Mouse (Mus musculus) lung, embryonic 14.5 days (tissue): ENCODE results near the gene Grik4. TPM values are rescaled to one million over a fixed set of nuclear protein-coding genes. Genes with fewer than 3 reads are reported as not detected.

Source experiments
- ATAC-seq: fragments of 200-750 bp; cut with Nextera tagmentation; 2 replicates; pipeline ENCODE4 v1.8.0; 2017; ENCODE audit warnings: mild to moderate bottlenecking, moderate TSS enrichment, moderate library complexity; ENCODE audit not compliant: insufficient read depth
- DNase-seq: peaks from one replicate; pipeline ENCODE4 v3.0.0-alpha.2; 2015
- H3K27ac ChIP-seq: fragments of 300-500 bp; sonication (generic); 2 replicates; pipeline ENCODE4 v1.5.1; 2014; ENCODE audit warnings: low read depth, mild to moderate bottlenecking, moderate library complexity
- H3K27me3 ChIP-seq: fragments of 300-500 bp; sonication (generic); 2 replicates; pipeline ENCODE4 v1.6.1; 2014; ENCODE audit warnings: low read length, control low read depth; ENCODE audit not compliant: insufficient read depth
- H3K36me3 ChIP-seq: fragments of 300-500 bp; sonication (generic); 2 replicates; pipeline ENCODE4 v1.6.1; 2014; ENCODE audit warnings: control low read depth; ENCODE audit not compliant: insufficient read depth
- H3K4me1 ChIP-seq: fragments of 300-500 bp; sonication (generic); 2 replicates; pipeline ENCODE4 v1.6.1; 2014; ENCODE audit warnings: antibody characterized with exemption, control low read depth; ENCODE audit not compliant: insufficient read depth
- H3K4me2 ChIP-seq: fragments of 300-500 bp; sonication (generic); 2 replicates; pipeline ENCODE4 v1.6.1; 2014; ENCODE audit warnings: mild to moderate bottlenecking
- H3K4me3 ChIP-seq: fragments of 300-500 bp; sonication (generic); 2 replicates; pipeline ENCODE4 v1.5.1; 2014; ENCODE audit warnings: low read depth, low read length
- H3K9ac ChIP-seq: fragments of 300-500 bp; sonication (generic); 2 replicates; pipeline ENCODE4 v1.6.1; 2014
- H3K9me3 ChIP-seq: fragments of 300-500 bp; sonication (generic); 2 replicates; pipeline ENCODE4 v1.6.1; 2016; ENCODE audit warnings: low read depth, low read length, control low read depth
- CTCF ChIP-seq: IDR thresholded peaks from 2 replicates; pipeline ENCODE4 v1.5.1; 2016; ENCODE audit warnings: antibody characterized with exemption, low read depth
- WGBS: fragments of 180-500 bp; shearing (Covaris S2); extraction: QIAGEN DNeasy Blood & Tissue Kit; methylation state at CpG from one replicate; pipeline ENCODE4 v1.1.7; 2014; 5-methylcytosine and 5-hydroxymethylcytosine counted together
- polyA plus RNA-seq: library from polyadenylated mRNA; unstranded; fragments of >200 nt; fragmentation: Nextera tagmentation; extraction: Ambion mirVana; gene quantifications from 2 replicates; pipeline ENCODE4 v1.2.1, GENCODE M21; 2014

The Grik4 gene
- polyA plus RNA-seq, 1 experiment from 2014 or later, result 2.2 TPM

DNA sequence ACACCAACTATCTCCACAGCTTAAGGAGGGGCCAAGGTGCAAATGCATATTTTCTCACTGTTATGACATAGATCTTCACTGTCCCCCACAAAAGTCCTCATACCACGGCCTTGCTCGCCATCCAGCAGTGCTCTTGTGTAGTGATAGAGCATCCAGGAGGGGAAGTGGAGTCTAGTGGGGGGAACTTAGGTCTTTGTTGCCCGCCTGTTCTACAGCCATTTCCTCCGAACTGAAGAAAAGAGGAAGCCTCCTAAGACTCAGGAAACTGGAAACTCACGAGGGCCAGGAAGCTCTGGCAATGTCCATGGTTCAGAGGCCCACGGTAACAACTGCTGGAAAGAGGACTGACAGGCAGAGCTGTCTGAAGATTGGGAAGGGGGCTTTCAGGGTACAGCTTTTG, 106.8 kb downstream of the Grik4 start:
- TF ChIP-seq CTCF, result no peak
- H3K4me2 ChIP-seq, result no peak overlapping the region
- no peaks in the 10 kb centered on the region for H3K9me3 ChIP-seq
- ATAC-seq, result no peak
- WGBS, result 50% methylated on average over 6 of the region's 6 CpGs
- no peaks in the 10 kb centered on the region for H3K27me3 ChIP-seq
- peak; percentile 44 for DNase-seq
- H3K36me3 ChIP-seq, result no peaks in the 10 kb centered on the region
- no peak overlapping the region for H3K4me3 ChIP-seq
- no peak overlapping the region for H3K9ac ChIP-seq
- H3K4me1 ChIP-seq, result peaks cover 12% of the 10 kb centered on the region; the same call in 1 of the 2 replicates
- no peak overlapping the region for H3K27ac ChIP-seq

DNA sequence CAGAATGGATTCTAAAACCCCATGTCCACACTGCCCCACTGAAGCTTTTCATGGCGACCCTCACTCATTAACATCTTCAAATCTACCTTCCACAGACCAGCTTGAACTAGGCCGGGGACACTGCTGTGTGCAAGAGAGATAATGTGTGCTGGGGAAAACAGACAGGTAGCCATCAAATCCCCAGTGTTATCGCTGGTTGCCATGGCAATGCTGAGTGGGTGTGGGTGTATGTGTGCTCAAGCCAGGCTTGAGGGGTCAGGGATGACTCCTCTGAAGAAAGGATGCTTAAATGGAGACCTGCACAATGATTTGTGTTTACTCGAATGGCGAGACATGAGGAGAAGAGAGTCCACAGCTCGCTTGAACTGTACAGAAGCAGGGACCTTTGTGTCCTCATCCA, 112.7 kb downstream of the Grik4 start:
- Histone ChIP-seq H3K36me3 (no peaks in the 10 kb centered on the region), H3K27me3 (no peaks in the 10 kb centered on the region), H3K4me2 (no peak overlapping the region), H3K4me3 (no peak overlapping the region), H3K4me1 (no peaks in the 10 kb centered on the region), H3K9ac (no peak overlapping the region), H3K9me3 (no peaks in the 10 kb centered on the region), H3K27ac (no peak overlapping the region)
- no peak for TF ChIP-seq CTCF
- ATAC-seq (no peak), DNase-seq (no peak)
- WGBS, result 63% methylated on average over 6 of the region's 6 CpGs

DNA sequence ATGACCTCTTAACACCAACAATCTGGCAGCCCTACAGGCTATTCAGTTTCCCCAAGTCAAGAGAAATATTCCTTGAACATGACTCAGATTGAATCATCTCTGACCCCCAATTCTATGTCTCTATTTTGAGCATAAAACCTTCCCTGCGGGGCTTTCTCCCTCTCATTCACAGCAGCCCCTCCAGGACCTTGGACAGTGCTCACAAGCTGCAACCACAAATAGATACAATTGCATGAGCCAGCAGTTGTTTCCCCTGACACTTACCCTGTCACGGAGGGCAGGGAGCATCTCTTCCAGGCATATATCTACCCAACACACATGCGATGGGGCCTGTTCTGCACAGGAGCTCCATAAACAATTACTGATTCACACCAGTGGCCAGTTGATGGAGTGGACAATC, 125.0 kb downstream of the Grik4 start:
- no peak overlapping the region for H3K9ac ChIP-seq
- ATAC-seq (no peak), DNase-seq (peak; percentile 72)
- no peaks in the 10 kb centered on the region for H3K27me3 ChIP-seq
- no peaks in the 10 kb centered on the region for H3K36me3 ChIP-seq
- no peak overlapping the region for H3K4me2 ChIP-seq
- no peaks in the 10 kb centered on the region for H3K4me1 ChIP-seq
- no peak overlapping the region for H3K27ac ChIP-seq
- no peak overlapping the region for H3K4me3 ChIP-seq
- no peak for TF ChIP-seq CTCF
- WGBS, result 44% methylated on average over 3 of the region's 3 CpGs
- no peaks in the 10 kb centered on the region for H3K9me3 ChIP-seq

DNA sequence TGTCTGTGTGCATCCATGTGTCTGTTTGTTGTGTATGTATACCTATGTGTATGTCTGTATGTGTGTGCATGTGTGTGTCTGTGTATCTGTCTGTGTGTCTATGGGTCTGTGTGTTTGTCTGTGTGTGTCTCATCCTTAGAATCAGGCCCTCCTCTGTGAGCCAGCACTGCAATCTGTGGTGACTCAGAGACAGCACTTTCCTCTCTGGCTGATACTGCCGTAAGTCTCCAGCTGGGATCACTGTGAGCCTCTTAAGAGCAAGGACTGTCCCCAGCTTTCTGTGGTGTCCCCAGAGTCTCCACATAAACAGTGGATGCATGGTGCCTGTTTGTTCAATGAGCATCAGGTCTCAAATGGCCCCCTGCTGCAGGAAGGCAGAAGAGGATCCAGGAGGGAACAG, 127.5 kb downstream of the Grik4 start:
- H3K27ac ChIP-seq, result no peak overlapping the region
- H3K4me1 ChIP-seq, result no peaks in the 10 kb centered on the region
- no peak overlapping the region for H3K4me3 ChIP-seq
- H3K9ac ChIP-seq, result no peak overlapping the region
- no peak overlapping the region for H3K4me2 ChIP-seq
- no peaks in the 10 kb centered on the region for H3K36me3 ChIP-seq
- no peak for TF ChIP-seq CTCF
- 71% methylated on average over 1 of the region's 1 CpGs for WGBS
- H3K27me3 ChIP-seq, result no peaks in the 10 kb centered on the region
- DNase-seq, result no peak
- no peaks in the 10 kb centered on the region; the same call in 1 of the 2 replicates for H3K9me3 ChIP-seq
- ATAC-seq, result no peak

DNA sequence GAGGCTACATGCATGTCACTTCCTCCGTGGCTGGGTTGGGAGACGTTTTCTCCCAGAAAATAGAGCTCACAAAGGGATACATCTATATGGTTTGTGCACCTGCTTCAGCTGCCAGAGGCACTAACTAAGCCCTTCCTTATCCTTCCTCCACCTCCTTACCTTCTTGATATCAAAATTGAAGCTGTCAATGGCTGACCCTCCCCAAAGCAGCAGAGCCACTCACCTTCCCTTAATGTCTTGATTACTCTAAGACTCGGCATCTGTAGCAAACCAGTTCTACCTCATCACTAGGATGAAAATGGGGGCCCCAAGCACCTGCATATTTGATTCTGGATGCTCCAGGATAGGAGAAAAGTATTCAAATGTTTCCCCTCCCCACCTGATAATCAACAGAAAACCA, 135.1 kb downstream of the Grik4 start:
- no peak for ATAC-seq
- Histone ChIP-seq H3K27me3 (no peaks in the 10 kb centered on the region; the same call in 1 of the 2 replicates), H3K9ac (no peak overlapping the region), H3K36me3 (no peaks in the 10 kb centered on the region), H3K9me3 (no peaks in the 10 kb centered on the region; the same call in 1 of the 2 replicates), H3K4me2 (no peak overlapping the region), H3K4me1 (no peaks in the 10 kb centered on the region), H3K4me3 (no peak overlapping the region), H3K27ac (no peak overlapping the region)
- no peak for DNase-seq
- 83% methylated on average over 3 of the region's 3 CpGs for WGBS
- no peak for TF ChIP-seq CTCF

DNA sequence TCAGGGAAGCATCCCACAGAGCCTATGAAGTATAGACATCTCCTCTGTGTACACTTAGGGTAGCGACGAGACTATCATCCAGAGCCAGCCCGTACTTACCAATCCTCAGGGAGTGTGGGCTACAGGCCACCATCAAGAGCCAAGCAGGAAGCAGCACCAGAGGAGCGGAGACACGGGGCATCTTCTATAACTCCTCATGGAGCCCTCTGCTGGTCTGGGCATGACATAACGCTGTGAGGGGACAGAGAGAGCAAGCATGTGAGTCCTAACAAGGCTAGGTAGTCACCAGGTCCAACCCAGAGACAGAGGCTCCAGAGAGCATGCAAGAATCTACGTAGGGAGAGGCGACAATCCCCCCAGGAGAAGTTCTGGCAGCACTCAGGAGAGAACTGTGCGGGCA, 135.9 kb downstream of the Grik4 start:
- Histone ChIP-seq H3K4me3 (no peak overlapping the region), H3K9me3 (no peaks in the 10 kb centered on the region; the same call in 1 of the 2 replicates), H3K4me2 (no peak overlapping the region), H3K4me1 (no peaks in the 10 kb centered on the region), H3K27me3 (no peaks in the 10 kb centered on the region; the same call in 1 of the 2 replicates), H3K9ac (no peak overlapping the region), H3K27ac (no peak overlapping the region), H3K36me3 (no peaks in the 10 kb centered on the region)
- no peak for ATAC-seq
- TF ChIP-seq CTCF, result peak; percentile 54
- WGBS, result 71% methylated on average over 9 of the region's 9 CpGs
- peak; percentile 33 for DNase-seq

DNA sequence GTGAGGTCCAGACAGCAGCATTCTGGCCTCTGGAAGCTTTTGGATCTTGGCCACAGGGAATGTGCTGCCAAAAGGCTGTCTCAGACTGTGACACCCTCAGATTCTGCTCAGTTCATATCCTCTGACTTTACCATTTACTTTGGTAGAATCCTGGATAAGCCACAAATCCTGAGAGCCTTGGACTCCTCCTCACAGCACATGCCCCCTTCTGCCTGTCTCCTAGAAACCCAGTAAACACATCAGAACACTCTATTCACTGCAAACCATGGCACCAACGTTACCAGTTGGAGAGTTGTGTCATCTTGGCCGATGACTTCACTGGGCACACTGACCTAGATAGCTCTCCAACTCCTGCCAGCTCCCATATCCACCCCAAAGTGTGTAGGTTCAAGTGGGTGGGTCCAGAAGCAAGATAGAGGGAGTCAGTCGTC, 141.2 kb downstream of the Grik4 start:
- no peaks in the 10 kb centered on the region for H3K36me3 ChIP-seq
- TF ChIP-seq CTCF, result no peak
- WGBS, result 52% methylated on average over 3 of the region's 3 CpGs
- H3K27me3 ChIP-seq, result no peaks in the 10 kb centered on the region; the same call in 1 of the 2 replicates
- no peak overlapping the region for H3K4me2 ChIP-seq
- DNase-seq, result peak; percentile 87
- no peak overlapping the region for H3K27ac ChIP-seq
- H3K4me1 ChIP-seq, result no peaks in the 10 kb centered on the region; the same call in none of the 2 replicates
- ATAC-seq, result peak; percentile 38
- no peak overlapping the region for H3K4me3 ChIP-seq
- no peaks in the 10 kb centered on the region for H3K9me3 ChIP-seq
- H3K9ac ChIP-seq, result no peak overlapping the region

DNA sequence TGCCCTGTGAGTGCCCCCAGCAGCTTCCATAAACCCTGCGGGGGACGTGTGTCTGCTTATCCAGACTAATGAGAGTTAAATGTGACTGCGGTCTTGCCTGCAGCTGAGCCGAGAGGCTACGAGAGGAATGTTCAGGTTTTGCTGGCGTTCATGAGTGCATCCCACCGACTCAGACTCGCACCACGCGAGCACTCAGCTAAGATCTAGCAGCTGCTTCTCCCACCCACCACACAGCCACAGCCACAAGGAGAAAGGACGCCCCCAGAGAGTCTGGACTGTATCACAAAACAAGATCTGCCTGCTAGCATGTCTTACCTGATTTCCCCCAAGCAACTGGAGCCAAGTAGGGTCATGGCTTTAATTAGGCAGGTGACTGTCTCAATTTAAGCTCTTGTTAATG, 142.4 kb downstream of the Grik4 start:
- ATAC-seq (no peak), DNase-seq (no peak)
- WGBS, result 61% methylated on average over 11 of the region's 11 CpGs
- Histone ChIP-seq H3K4me1 (no peaks in the 10 kb centered on the region; the same call in none of the 2 replicates), H3K4me3 (no peak overlapping the region), H3K9ac (no peak overlapping the region), H3K4me2 (no peak overlapping the region), H3K27ac (no peak overlapping the region), H3K9me3 (no peaks in the 10 kb centered on the region), H3K27me3 (no peaks in the 10 kb centered on the region; the same call in 1 of the 2 replicates), H3K36me3 (no peaks in the 10 kb centered on the region)
- no peak for TF ChIP-seq CTCF
